Mouse (Mus musculus): ENCODE results near the gene Mag. TPM values are rescaled to one million over a fixed set of nuclear protein-coding genes. Genes with fewer than 3 reads are reported as not detected.
"Not testable (repeated sequence)": the region's sequence is repeated elsewhere in the genome, so short reads cannot be mapped to it uniquely, and the experiment has no call there.

The Mag gene
- total RNA-seq, 4 experiments from 2014 or later = 200 to 254 (median 210) TPM

DNA sequence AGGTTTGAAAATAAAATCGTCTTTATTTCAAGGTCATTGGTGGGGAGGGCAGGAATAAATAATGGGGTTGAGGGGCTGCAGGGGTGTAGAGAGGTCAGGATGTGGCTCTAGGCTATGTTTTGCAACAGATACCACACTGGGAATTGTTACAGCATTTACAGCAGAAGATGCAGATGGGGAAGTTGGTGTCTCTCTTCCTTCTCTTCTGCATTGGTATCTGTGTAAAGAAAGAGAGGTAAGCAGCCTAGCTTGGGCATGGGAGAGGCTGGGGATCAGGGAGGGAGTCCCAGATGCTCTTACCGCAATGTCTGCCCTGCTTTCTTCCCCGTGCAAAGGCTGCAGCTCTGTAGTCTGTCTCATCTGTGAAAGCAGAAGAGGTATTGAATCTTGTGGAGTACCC lies 27.7 kb upstream of the Mag start:
- DNase-seq (ENCODE audit: low spot score in 2 of 2) = not testable (repeated sequence)

DNA sequence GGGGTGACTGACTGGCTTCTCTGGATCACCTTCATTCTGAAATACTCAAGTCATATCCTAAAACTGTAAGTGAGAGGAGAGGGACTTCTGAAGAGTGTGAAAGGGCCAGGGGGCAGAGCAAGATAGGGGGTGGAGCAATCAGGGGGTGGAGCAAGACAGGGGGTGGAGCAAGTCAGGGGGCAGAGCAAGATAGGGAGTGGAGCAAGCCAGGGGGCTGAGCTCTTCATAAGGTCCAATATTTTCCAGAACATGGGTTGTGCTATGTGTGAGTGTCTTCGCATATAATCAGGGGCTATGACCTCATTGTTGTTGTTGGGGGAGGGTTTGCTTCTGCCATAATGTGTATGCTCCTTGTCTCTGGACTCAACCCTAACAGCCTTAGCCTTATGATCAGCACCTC lies 25.4 kb upstream of the Mag start:
- not testable (repeated sequence) for DNase-seq (ENCODE audit: low spot score in 2 of 2)

DNA sequence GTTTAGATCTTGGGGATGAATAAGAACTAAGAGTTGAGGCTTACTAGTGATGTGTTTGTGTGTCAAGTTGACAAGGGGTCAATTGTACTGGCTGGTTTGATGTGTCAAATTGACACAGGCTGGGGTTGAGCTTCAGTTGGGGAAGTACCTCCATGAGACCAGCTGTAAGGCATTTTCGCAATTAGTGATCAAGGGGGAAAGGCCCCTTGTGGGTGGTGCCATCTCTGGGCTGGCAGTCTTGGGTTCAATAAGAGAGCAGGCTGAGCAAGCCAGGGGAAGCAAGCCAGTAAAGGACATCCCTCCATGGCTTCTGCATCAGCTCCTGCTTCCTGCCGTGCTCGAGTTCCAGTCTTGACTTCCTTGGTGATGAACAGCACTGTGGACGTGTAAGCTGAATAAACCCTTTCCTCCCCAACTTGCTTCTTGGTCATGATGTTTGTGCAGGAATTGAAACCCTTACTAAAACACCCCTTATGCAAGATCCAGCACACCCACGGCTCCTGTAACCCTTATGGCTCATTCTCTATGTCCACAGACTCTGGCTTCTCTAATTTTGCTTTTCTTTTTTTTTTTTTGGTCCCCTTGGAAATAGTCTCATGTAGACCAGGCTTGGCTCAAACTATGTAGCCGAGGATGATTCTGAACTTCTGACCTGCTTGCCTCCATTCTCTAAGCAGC lies 20.9 kb upstream of the Mag start:
- DNase-seq (ENCODE audit: low spot score in 2 of 2) = not testable (repeated sequence)

DNA sequence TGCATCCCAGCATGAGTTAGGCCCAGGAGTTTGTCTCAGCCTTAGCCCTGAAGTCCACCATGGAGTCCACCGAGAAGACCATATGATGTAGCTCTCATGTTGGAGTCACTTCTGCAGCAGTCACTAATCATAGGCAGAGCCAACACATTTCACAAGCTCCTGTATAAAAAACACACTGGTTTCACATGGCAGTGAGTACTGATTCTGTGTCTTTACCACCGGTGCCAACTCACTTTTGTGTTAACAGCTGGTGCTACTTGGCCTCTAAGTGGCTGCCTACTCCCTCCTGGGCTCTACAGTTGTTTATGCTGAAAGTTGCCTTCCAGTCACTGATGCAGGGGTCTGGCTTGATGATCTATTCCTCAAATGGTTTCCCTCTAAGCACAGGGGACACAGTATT lies 9.9 kb upstream of the Mag start, which contains the start of gene Hamp2:
TSS of gene Hamp2 (minus strand) at position 101 of the 400 bp plus-strand sequence.
- DNase-seq (ENCODE audit: low spot score in 2 of 2) = not testable (repeated sequence)

DNA sequence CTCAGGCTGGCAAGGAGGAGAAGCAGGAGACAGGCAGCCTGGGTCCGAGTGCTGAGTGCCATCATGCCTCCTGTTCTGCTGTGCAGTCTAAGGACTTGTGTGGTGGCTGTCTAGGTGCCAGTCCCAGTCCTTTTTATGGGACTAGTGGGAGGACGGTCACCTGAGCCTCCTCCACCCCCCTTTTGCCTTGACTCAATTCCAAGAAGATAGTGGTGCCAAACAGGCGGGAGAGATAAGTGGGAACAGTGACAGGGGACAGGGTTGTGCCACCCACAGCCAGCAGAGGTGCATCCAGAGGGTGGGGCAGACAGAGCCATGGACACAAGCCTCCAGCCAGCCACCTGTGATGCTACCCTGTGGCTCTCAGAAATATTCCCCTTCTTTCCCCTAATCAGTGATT lies 9.4 kb upstream of the Mag start:
- no peak for DNase-seq (ENCODE audit: low spot score in 2 of 2)

DNA sequence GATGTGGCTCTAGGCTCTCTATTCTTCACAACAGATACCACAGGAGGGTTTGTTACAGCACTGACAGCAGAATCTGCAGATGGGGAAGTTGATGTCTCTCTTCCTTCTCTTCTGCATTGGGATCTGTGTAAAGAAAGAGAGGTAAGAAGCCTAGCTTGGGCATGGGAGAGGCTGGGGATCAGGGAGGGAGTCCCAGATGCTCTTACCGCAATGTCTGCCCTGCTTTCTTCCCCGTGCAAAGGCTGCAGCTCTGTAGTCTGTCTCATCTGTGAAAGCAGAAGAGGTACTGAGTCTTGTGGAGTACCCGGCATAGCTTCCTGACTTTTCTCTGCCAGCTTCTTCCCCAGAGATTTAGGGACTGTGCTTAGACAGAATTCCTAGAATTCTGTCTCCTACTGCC lies 7.8 kb upstream of the Mag start:
- DNase-seq (ENCODE audit: low spot score in 2 of 2) = not testable (repeated sequence)

DNA sequence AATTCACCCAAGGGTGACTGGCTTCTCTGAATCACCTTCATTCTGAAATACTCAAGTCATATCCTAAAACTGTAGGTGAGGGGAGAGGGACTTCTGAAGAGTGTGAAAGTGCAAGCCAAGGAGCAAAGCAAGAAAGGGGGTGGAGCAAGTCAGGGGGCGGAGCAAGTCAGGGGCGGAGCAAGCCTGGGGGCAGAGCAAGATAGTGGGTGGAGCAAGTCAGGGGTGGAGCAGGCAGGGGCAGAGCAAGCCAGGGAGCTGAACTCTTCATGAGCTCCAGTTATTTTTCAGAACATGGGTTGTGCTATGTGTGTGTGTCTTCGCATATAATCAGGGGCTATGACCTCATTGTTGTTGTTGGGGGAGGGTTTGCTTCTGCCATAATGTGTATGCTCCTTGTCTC lies 5.5 kb upstream of the Mag start:
- no peak for DNase-seq (ENCODE audit: low spot score in 2 of 2)

DNA sequence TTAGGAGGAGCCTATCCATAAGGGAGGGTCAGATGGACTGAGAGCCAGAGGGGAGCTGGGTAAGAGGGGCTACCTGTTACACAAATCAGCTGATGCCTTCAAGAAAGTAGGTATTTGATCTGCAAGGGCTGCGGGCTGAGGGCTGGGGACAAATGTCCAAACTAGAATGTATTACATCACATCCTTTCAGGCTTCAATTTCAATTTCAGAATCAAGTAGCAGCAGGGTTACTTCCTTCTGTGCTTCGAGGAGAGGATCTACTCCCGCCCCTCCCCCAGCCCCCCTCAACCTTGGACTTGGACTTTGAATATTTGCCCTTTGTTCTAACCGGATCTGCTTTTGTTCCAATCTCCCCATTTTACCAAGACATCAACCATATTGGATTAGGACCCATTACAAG lies 2.5 kb upstream of the Mag start:
- no peak for DNase-seq (ENCODE audit: low spot score in 2 of 2)

DNA sequence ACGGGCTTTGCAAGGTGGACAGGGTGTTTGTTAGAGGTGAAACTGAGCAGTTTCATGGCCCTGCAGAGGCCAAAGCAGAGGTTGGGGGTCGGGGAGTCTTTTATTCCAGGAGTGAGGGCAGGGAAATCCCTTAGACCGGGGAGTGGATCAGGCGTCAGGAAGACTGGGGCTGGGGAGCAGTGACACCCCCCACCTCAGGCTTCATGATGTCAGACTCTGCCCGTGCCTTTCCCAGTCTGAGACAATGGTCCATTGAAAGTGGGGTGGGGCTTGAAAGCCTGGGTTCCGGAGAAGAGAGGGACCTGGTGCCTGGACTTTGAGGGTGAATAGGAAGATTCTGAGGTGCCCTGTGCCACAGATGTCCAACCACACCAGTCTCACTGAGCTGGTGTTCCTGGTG lies 2.0 kb upstream of the Mag start:
- peak in 1 of 2 experiments; percentile 32 for DNase-seq (ENCODE audit: low spot score in 2 of 2)

DNA sequence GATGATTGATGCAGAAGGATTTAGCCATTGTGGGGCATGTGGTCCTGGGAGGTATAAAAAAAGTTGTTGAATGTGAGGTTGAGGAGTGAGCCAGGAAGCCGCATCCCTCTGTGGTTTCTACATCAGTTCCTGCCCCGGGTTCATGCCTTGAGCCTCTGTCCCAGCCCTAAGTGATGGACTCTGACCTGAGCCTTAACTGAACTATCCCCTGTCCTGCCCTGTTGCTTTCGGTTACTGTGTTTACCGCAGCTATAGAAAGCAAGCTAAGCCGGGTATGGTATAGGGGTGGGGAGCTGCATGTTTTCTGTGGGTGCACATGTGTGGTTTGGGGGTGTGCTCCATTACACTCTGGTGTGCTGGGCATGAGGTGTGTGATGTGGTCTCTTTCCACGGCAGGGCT lies 4.9 kb downstream of the Mag start:
- no peak for DNase-seq (ENCODE audit: low spot score in 2 of 2)

DNA sequence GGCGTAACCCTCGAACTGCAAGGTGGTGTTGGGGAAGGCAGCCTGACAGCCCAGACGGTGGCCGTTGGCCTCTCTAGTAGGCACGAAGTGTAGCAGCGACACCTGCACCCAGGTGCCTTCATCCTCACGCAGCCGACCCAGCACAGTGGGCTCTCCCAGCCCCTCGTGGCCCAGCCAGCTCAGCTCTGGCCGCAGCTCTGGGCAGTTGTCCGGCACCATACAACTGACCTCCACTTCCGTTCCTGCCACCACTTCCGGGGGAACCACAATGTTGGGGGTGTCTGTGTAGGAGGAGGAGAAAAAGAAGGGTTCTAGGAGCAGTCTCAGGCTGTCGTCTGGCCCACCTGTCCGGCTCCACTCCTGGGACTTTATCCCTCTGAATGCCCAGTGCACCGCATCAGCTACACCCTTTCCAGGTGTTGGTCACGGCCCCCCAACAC lies 5.7 kb downstream of the Mag start:
- no peak for DNase-seq (ENCODE audit: low spot score in 2 of 2)

DNA sequence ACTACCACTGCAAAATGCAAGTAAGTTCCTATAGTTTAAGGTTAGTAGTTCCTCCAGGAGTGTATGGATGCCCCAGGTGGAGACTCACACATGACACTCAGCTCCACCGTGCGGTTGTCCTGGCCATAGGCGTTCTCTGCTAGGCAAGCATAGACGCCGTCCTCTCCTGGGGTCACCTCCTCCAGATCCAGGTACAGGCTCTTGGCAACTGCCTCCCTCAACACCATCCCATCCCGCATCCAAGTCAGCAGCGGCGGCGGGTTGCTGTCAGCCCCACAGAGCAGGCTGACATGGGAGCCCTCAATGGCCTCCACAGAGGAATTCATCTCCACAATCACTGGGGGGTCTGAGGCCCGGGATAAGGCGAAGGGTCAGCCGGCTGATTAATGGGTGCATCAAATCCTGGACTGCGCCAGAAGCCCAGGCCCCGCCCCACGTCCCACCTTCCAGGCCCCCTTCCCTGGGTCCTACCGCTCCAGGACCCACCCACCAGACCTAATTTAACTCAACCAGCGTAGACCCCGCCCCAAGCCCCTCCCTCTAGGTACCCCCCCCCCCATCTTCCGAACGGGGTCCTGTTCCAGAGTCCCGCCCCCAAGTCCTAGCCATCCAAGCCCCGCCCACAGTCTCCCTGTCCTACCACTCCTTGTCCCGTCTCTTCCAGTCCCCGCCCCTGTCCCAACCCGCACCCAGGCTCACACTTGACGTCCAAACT lies 6.2 kb downstream of the Mag start:
- no peak for DNase-seq (ENCODE audit: low spot score in 2 of 2)

DNA sequence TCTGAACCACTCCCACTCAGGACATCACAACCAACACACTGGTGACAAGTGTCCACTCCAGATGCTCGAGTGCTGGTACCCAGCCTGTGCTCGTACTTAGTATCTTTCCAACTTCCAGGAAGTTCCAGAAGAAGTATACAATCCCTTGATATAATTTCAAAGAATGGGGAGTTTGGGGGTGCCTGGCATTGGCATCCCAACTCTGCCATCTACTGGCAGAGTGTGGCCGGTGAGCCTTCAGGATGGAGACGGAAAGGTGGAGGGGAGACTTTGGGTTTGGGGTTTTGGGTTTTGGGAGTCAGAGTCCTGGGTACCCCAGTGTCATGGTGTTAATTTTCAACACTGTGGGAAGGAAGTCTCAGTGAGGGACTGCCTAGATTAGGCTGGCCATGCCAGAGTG lies 10.6 kb downstream of the Mag start:
- DNase-seq (ENCODE audit: low spot score in 2 of 2) = no peak

DNA sequence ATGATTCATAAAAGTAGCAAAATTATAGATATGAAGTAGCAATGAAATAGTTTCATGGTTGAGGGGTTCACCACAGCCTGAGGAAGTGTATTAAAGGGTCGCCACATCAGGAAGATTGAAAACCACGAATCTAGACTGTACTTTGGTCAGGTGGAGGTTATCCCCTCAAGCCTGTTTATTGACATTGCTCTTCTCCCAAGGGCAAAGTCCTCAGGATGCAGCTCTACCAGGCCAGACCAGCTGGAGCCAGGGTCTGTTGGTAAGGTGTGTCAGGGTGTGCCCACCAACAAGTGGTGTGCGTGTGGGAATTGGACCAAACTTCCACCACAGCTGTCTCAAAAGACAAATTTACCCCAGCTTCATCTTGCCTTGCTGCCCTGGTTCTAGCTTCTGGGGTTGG lies 19.5 kb downstream of the Mag start:
- DNase-seq (ENCODE audit: low spot score in 2 of 2) = no peak

DNA sequence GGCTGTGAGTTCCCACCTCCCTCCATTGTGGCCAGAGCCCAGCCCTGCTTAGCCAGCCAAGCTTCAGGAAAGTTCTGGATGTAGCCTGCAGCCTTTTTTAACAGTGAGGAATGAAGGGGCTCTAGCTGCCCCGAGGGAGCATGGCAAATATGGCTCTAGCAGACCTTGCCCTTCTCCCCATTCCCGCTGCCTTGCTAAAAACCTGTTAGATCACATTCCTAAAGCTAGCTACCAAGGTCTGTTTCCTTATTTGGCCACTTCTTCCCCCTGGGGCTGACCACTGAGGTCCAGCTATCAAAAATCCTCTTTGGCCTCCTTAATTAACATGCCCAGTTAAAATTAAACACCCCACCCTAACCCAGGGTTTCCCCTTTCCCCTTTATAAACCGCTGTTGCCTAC lies 22.2 kb downstream of the Mag start:
- no peak for DNase-seq (ENCODE audit: low spot score in 2 of 2)

DNA sequence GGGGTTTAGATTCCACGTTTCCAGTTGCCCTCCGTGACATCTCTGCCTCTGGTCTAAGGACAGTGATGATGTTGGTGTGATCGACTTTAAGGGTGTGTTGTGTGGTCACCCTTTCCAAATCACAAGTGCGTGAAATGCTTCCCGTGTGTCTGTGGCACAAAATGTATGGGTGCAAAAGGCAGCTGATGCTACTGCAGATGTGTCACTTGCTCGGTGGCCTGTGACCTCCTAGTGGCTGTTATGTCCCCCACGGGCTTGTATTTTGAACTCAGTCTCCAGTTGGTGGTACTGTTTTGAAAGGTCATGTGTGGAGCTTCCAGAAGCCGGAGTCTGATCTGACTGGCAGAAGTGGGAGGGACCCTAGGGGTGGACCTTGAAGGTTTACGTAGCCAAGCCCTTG lies 22.9 kb downstream of the Mag start:
- no peak for DNase-seq (ENCODE audit: low spot score in 2 of 2)

DNA sequence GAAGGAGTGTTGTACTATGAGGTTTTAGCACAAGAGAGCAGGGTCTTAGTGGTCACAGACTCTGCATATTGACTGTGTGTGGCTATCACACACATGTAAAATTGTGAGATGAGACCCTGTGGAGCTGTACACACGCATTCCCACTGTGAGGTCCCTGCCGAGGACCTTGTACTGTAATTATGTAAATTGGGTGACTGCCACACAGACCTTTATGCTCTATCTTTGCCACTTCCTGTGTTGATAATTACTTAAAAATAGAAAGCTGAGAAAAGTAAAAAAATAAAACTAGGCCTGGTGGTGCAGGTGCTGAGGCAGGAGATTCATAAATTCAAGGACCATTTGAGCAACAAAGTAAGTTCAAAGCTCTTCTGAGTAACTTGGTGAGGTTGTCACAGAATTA lies 24.0 kb downstream of the Mag start:
- DNase-seq (ENCODE audit: low spot score in 2 of 2) = no peak

DNA sequence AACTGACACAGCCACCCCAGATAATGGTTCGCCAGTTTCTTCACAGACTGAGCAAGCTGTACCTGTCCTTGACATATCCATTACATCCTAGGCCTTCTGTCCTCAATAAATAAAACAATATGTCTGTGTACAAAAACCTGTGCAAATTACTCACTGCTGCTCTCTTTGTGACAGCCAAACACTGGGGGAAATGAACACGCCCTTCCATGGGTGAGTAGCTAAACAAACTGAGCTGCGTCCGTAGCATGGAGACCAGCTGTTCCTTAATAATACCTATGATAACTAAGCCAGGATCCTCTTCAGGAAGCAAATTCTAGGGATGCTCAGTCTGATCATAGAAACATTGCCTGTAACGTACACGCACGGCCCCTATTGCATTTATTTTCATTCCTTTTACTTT lies 25.9 kb downstream of the Mag start:
- no peak for DNase-seq (ENCODE audit: low spot score in 2 of 2)

DNA sequence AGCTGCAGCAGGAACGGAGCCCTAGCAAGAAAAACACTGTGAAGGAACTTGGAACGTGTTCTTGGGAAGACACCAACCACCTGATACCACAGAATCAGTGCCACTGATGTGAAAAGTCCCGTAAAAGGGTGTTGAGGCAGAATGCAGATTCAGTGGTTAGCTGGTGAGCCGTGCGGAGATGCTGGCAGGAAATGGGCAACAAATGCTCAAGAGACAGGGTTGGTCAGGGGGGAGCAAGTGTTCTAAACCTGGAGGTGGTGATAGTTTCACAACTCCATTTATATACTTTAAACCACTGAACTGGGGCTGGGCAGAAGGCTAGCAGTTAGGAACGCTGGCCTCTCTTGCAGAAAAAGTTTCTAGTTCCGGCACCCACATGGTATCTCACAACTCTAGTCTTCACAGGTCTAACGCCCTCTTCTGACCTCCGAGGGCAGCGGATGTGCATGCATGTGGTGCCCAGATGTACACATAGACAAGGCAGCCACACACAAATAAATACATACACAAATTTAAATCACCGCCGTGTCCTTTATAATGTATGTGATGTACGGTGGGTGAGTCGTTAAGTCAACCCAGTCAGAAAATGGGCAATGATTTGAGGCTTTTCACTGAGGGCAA lies 27.0 kb downstream of the Mag start:
- DNase-seq (ENCODE audit: low spot score in 2 of 2) = no peak

DNA sequence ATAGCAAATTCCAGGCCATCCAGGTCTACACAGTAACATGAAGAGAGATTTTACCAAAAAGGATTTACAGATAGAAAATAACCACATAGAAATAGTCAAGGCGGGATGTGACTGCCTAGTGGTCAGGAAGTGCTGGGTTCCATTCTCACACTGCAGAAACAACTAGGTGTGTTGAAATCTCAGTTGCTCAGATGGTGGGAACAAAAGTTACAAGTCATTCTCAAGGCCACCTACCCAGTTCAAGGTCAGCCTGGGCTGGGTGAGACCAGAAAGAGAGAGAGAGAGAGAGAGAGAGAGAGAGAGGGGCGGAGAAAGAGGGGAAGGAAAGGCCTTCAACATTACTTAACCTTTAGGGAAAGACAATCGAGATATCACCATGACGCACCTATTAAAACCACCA lies 27.8 kb downstream of the Mag start:
- no peak for DNase-seq (ENCODE audit: low spot score in 2 of 2)

DNA sequence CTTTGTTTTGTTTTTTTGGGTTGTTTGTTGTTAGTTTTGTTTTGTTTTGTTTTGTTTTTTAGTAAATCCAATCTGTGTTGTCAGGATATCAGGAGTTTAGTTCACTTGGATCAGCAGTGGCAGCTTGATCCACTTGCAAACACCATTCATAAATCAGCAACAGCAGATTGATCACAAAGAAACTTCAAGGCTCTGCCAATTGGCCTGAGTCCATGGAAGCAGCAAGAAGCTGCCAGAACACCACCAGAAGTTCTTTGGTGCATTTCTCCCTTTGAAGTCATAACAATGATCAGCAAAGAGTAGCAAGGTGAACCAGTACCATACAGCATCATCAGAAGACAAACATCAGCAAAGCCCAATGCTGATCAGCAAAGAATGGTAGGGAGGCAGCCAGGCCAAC lies 30.6 kb downstream of the Mag start:
- no peak for DNase-seq (ENCODE audit: low spot score in 2 of 2)

DNA sequence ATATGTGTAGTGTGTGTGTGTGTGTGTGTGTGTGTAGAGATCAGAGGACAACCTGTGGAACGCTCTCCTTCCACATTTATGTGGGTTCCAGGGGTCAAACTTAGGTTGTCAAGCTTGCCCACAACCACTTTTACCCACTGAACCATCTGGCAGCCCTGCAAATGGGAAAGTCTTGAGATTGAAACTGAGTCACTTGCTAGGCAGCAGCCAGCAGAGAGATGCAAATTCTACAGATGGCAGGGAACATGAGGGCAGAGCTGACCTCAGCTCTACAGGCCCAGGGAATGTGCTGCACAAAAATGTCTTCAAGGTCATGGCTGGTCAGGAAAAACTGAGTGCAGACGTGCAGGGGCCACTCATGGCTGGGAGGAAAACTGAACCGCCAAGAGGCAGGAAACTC lies 33.3 kb downstream of the Mag start:
- DNase-seq (ENCODE audit: low spot score in 2 of 2) = no peak

DNA sequence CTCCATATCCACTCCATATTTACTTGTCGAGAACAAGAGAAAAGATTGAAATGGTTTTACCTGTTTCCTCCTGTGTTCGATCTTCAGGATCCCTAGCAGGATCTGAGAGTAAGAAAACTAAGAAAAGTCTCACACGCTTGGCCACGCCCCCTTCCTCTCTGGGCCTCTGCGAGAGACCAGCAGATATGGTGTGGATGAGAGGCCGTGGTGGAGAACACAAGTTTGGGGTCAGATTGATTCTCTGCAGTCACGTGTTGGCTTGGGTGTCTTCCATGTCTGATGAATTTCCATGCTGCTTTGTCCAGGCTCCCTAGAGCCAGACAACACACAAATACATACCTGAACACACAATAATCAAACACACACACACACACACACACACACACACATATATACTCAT lies 34.5 kb downstream of the Mag start, which contains the start of gene Cd22:
TSS of gene Cd22 (minus strand) at position 167 of the 400 bp plus-strand sequence.
- DNase-seq (ENCODE audit: low spot score in 2 of 2) = no peak
